Mouse (Mus musculus) liver, postnatal 0 days (tissue): ENCODE data around the gene Ech1. TPM values are rescaled to one million over a fixed set of nuclear protein-coding genes. Genes with fewer than 3 reads are reported as not detected.
A peak's percentile ranks its signal among the peaks of the same experiment; 100 is the strongest.

Experiments
- ATAC-seq: fragments of 200-750 bp; cut with Nextera tagmentation; 2 replicates; pipeline ENCODE4 v1.8.0; 2017; ENCODE audit warnings: mild to moderate bottlenecking, moderate library complexity
- DNase-seq: peaks from one replicate; pipeline ENCODE4 v3.0.0-alpha.2; 2016
- H3K27ac ChIP-seq: fragments of 300-500 bp; sonication (generic); 2 replicates; pipeline ENCODE4 v1.5.1; 2014; ENCODE audit warnings: antibody characterized with exemption, moderate library complexity, mild to moderate bottlenecking, low read depth
- H3K27me3 ChIP-seq: fragments of 300-500 bp; sonication (generic); 2 replicates; pipeline ENCODE4 v1.6.1; 2014; ENCODE audit warnings: low read length, control low read depth, mixed read lengths; ENCODE audit not compliant: insufficient read depth
- H3K36me3 ChIP-seq: fragments of 300-500 bp; sonication (generic); replicated peaks from 2 replicates; pipeline ENCODE4 v1.6.1; 2014; ENCODE audit warnings: mild to moderate bottlenecking, control low read depth, low read length, moderate library complexity, mixed read lengths; ENCODE audit not compliant: insufficient read depth
- H3K4me1 ChIP-seq: fragments of 300-500 bp; sonication (generic); 2 replicates; pipeline ENCODE4 v1.6.1; 2014; ENCODE audit warnings: antibody characterized with exemption, mild to moderate bottlenecking, control low read depth; ENCODE audit not compliant: insufficient read depth
- H3K4me2 ChIP-seq: fragments of 300-500 bp; sonication (generic); 2 replicates; pipeline ENCODE4 v1.6.1; 2014; ENCODE audit warnings: low read depth, mild to moderate bottlenecking, low read length, moderate library complexity, mixed read lengths
- H3K4me3 ChIP-seq: fragments of 300-500 bp; sonication (generic); 2 replicates; pipeline ENCODE4 v1.5.1; 2014; ENCODE audit warnings: low read depth, low read length
- H3K9ac ChIP-seq: fragments of 300-500 bp; sonication (generic); replicated peaks from 2 replicates; pipeline ENCODE4 v1.6.1; 2014; ENCODE audit warnings: mild to moderate bottlenecking, moderate library complexity
- H3K9me3 ChIP-seq: fragments of 300-500 bp; sonication (generic); 2 replicates; pipeline ENCODE4 v1.6.1; 2016; ENCODE audit warnings: mild to moderate bottlenecking, control low read depth, low read length, mixed read lengths
- CTCF ChIP-seq: sonication (generic); IDR thresholded peaks from 2 replicates; pipeline ENCODE4 v1.5.1; 2016; ENCODE audit warnings: antibody characterized with exemption, low read depth
- EP300 ChIP-seq: IDR thresholded peaks from 2 replicates; pipeline ENCODE4 v1.6.1; 2016; ENCODE audit warnings: antibody characterized with exemption, low read depth, mild to moderate bottlenecking
- WGBS: fragments of 180-500 bp; shearing (Covaris S2); extraction: QIAGEN DNeasy Blood & Tissue Kit; methylation state at CpG from one replicate; pipeline ENCODE4 v1.1.7; 2014; ENCODE audit not compliant: insufficient replicate concordance; 5-methylcytosine and 5-hydroxymethylcytosine counted together
- polyA plus RNA-seq: library from polyadenylated mRNA; unstranded; fragments of >200 nt; fragmentation: Nextera tagmentation; extraction: Ambion mirVana; gene quantifications from 2 replicates; pipeline ENCODE4 v1.2.1, GENCODE M21; 2015

Gene Ech1
- polyA plus RNA-seq, 1 experiment from 2014 or later: 566 TPM

- DNase-seq (no peak), ATAC-seq (no peak)
- no peak overlapping the region for H3K27ac ChIP-seq
- 86% methylated on average over 9 of the region's 9 CpGs for WGBS
- H3K4me1 ChIP-seq: peaks cover 15% of the 10 kb centered on the region
- no peak overlapping the region for H3K4me2 ChIP-seq
- H3K27me3 ChIP-seq: no peaks in the 10 kb centered on the region
- H3K9me3 ChIP-seq: no peaks in the 10 kb centered on the region
- no peak overlapping the region for H3K4me3 ChIP-seq
- H3K36me3 ChIP-seq: peaks cover 9% of the 10 kb centered on the region
- TF ChIP-seq CTCF (no peak), EP300 (no peak)
- no peak overlapping the region for H3K9ac ChIP-seq
Observed at GRCm38 (mm10) chr7:28787884-28788283, 37.1 kb upstream of the Ech1 start.

- Histone ChIP-seq H3K27ac (peak within 1 kb of the TSS; percentile 39; the same call in 1 of the 2 replicates), H3K9me3 (no peaks in the 10 kb centered on the region), H3K27me3 (no peaks in the 10 kb centered on the region), H3K4me1 (peaks cover 15% of the 10 kb centered on the region), H3K4me3 (peak within 1 kb of the TSS; percentile 36), H3K36me3 (peaks cover 6% of the 10 kb centered on the region; the same call in 1 of the 2 replicates), H3K9ac (0 out of 2 replicates have a peak within 1 kb of the TSS, but pooled peaks have one; percentile 21), H3K4me2 (peak within 1 kb of the TSS; percentile 30)
- ATAC-seq: peak; percentile 44; the same call in 1 of the 2 replicates
- peak; percentile 47 for DNase-seq
- no peak for TF ChIP-seq CTCF
- no peak for TF ChIP-seq EP300
- WGBS: 43% methylated on average over 5 of the region's 5 CpGs
Observed at GRCm38 (mm10) chr7:28788307-28789195, 36.5 kb upstream of the Ech1 start, which contains the start of gene Rinl. Gene Rinl, plus strand, starts transcription at chr7:28788969.

DNA sequence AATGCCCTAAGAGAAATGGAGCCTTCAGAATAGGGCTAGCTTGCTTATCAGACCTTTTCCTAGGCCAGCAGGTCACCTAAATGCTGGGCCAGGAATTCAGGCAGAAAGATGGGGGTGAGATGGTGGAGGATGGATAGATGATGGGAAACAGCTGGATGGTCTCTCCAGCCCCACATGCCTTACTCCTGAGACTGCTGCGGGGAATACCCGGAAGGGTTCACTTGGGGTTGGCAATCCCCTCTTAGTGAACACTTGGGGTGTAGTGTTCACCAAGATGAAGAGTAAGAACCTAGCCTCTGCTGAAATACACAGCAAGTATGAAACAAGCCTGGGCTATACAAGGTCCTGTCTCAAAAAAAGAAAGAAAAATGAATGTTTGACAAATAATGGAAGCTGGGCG, 35.8 kb upstream of the Ech1 start:
- H3K4me1 ChIP-seq: peaks cover 15% of the 10 kb centered on the region
- H3K9me3 ChIP-seq: no peaks in the 10 kb centered on the region
- H3K4me2 ChIP-seq: peak overlapping the region; percentile 30
- H3K36me3 ChIP-seq: peaks cover 6% of the 10 kb centered on the region; the same call in 1 of the 2 replicates
- H3K27me3 ChIP-seq: no peaks in the 10 kb centered on the region
- TF ChIP-seq CTCF (no peak), EP300 (no peak)
- DNase-seq (no peak), ATAC-seq (no peak)
- H3K4me3 ChIP-seq: peak overlapping the region; percentile 36
- WGBS: 77% methylated on average over 3 of the region's 3 CpGs
- H3K9ac ChIP-seq: 0 out of 2 replicates have a peak overlapping the region, but pooled peaks have one; percentile 21
- peak overlapping the region; percentile 39; the same call in 1 of the 2 replicates for H3K27ac ChIP-seq

GRCm38 (mm10) chr7:28790066-28790806, 34.8 kb upstream of the Ech1 start:
- no peak overlapping the region for H3K9ac ChIP-seq
- peaks cover 15% of the 10 kb centered on the region for H3K4me1 ChIP-seq
- no peak for DNase-seq
- no peak overlapping the region for H3K27ac ChIP-seq
- H3K27me3 ChIP-seq: no peaks in the 10 kb centered on the region
- H3K4me3 ChIP-seq: no peak overlapping the region
- H3K36me3 ChIP-seq: peaks cover 6% of the 10 kb centered on the region; the same call in 1 of the 2 replicates
- ATAC-seq: no peak
- H3K4me2 ChIP-seq: no peak overlapping the region
- H3K9me3 ChIP-seq: no peaks in the 10 kb centered on the region
- peak; percentile 43 for TF ChIP-seq CTCF
- no peak for TF ChIP-seq EP300
- 64% methylated on average over 8 of the region's 8 CpGs for WGBS

DNA sequence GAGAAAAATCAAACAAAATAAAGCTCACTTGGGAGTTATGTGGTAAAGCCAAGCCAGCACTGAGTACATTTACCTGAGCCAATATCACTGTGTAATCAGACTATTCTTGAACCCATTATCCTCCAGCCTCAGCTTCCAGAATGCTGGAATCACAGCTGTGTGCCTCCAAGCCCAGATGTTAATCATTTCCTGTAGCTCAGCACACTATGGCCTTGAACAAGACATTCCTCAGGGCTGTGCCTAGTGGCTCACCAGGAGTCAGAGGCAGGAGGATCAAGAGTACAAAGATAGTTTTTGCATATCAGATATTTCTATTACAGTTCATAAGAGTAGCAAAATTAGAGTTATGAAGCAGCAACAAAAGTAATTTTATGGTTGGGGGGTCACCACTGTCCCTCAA, 33.3 kb upstream of the Ech1 start:
- Histone ChIP-seq H3K4me1 (peaks cover 27% of the 10 kb centered on the region), H3K9ac (no peak overlapping the region), H3K27me3 (no peaks in the 10 kb centered on the region), H3K27ac (no peak overlapping the region), H3K36me3 (peaks cover 6% of the 10 kb centered on the region; the same call in 1 of the 2 replicates), H3K9me3 (no peaks in the 10 kb centered on the region), H3K4me3 (no peak overlapping the region), H3K4me2 (no peak overlapping the region)
- DNase-seq: no peak
- TF ChIP-seq CTCF (no peak), EP300 (no peak)
- no peak for ATAC-seq
